ENCODE assay signal across 22 mouse cellular contexts in genomic region chr10:63633915-63634314, GRCm38 (mm10).
DNase-seq lines count a peak whose midpoint lies in the region; ATAC-seq and TF ChIP-seq lines count a peak whose summit lies in the region.
"Had no signal": no experiment of that assay in that cellular context is flagged by ENCODE, and none has a peak within 500 bp of the region (broad histone marks: within the 10 kb centered on the region; RNA-seq: fewer than 3 reads in every experiment).

No protein-coding gene starts in this region.

- TF ChIP-seq CTCF in left cerebral cortex, adult 2 months (IDR thresholded peaks at IDR 0.05) = no peak

- intact Hi-C loops in left cerebral cortex, adult 2 months (cut with DNase I) = no loop called here

- no peak for ATAC-seq in CD4-positive, CD25-positive, alpha-beta regulatory T cell, adult 4 months
- ATAC-seq in common myeloid progenitor, adult 5-6 weeks (replicated peaks; ENCODE audit: low read depth, poor library complexity, severe bottlenecking) = peak; percentile 82
- peak; percentile 48 for ATAC-seq in megakaryocyte progenitor cell, adult 5-6 weeks (replicated peaks; ENCODE audit: poor library complexity)
- no peak for ATAC-seq in activated CD4-positive, CD25-positive, alpha-beta regulatory T cell, adult 4 months
- ATAC-seq: forebrain, embryonic 14.5 days; forebrain, embryonic 16.5 days; Patski had no signal

- peak; percentile 4 for DNase-seq in CD4-positive, CD25-positive, alpha-beta regulatory T cell, adult 2 months (ENCODE audit: low read depth, low spot score)
- peak; percentile 1 for DNase-seq in 416B (ENCODE audit: low read depth)
- no peak for DNase-seq in adrenal gland, postnatal 36 days
- DNase-seq in left cerebral cortex, adult 2 months (ENCODE audit: extremely low spot score in 1 of 2, low spot score in 2 of 2) = no peak
- DNase-seq: adrenal gland, adult 2 months; adrenal gland, postnatal 10 days; adrenal gland, postnatal 25 days; cerebellum, adult 11-12 months; cerebellum, adult 2 months; cerebellum, adult 9-10 months; cerebellum, postnatal 10 days; cerebellum, postnatal 25 days had no signal

- no peak overlapping the region for H3K27ac ChIP-seq in left cerebral cortex, adult 2 months
- H3K27ac ChIP-seq: embryonic facial prominence, embryonic 10.5 days; embryonic facial prominence, embryonic 12.5 days; forebrain, embryonic 12.5 days had no signal

- no peak overlapping the region for H3K4me3 ChIP-seq in left cerebral cortex, adult 2 months
- H3K4me3 ChIP-seq: embryonic facial prominence, embryonic 10.5 days; embryonic facial prominence, embryonic 12.5 days; forebrain, embryonic 12.5 days had no signal

Comparison
In these comparisons a context has a peak if more than half of its experiments do, and no peak if none do; other contexts are left out.
1. DNase-seq: peak in CD4-positive, CD25-positive, alpha-beta regulatory T cell, adult 2 months (single experiment) and 416B (single experiment); none in adrenal gland, postnatal 36 days (0 of 2) and left cerebral cortex, adult 2 months (0 of 2).
2. ATAC-seq: peak in common myeloid progenitor, adult 5-6 weeks (single experiment) and megakaryocyte progenitor cell, adult 5-6 weeks (single experiment); none in CD4-positive, CD25-positive, alpha-beta regulatory T cell, adult 4 months (single experiment) and activated CD4-positive, CD25-positive, alpha-beta regulatory T cell, adult 4 months (single experiment).